Mouse (Mus musculus) hindbrain, embryonic 12.5 days (tissue): ENCODE results near the gene Tmem132e. TPM values are rescaled to one million over a fixed set of nuclear protein-coding genes. Genes with fewer than 3 reads are reported as not detected.

Experiments used
- ATAC-seq: fragments of 200-750 bp; cut with Nextera tagmentation; 2 replicates; pipeline ENCODE4 v1.8.0; 2017; ENCODE audit warnings: moderate TSS enrichment; ENCODE audit not compliant: low FRiP score
- H3K27ac ChIP-seq: fragments of 300-500 bp; sonication (generic); 2 replicates; pipeline ENCODE4 v1.5.1; 2016; ENCODE audit warnings: mild to moderate bottlenecking
- H3K27me3 ChIP-seq: fragments of 300-500 bp; sonication (generic); 2 replicates; pipeline ENCODE4 v1.6.1; 2016; ENCODE audit warnings: mild to moderate bottlenecking
- H3K36me3 ChIP-seq: fragments of 300-500 bp; sonication (generic); 2 replicates; pipeline ENCODE4 v1.6.1; 2016; ENCODE audit warnings: mild to moderate bottlenecking
- H3K4me1 ChIP-seq: fragments of 300-500 bp; sonication (generic); 2 replicates; pipeline ENCODE4 v1.6.1; 2016
- H3K4me2 ChIP-seq: fragments of 300-500 bp; sonication (generic); replicated peaks from 2 replicates; pipeline ENCODE4 v1.6.1; 2016; ENCODE audit warnings: mild to moderate bottlenecking
- H3K4me3 ChIP-seq: fragments of 300-500 bp; sonication (generic); 2 replicates; pipeline ENCODE4 v1.5.1; 2016; ENCODE audit warnings: mild to moderate bottlenecking
- H3K9ac ChIP-seq: fragments of 300-500 bp; sonication (generic); 2 replicates; pipeline ENCODE4 v1.6.1; 2016; ENCODE audit warnings: mild to moderate bottlenecking, moderate library complexity
- H3K9me3 ChIP-seq: fragments of 300-500 bp; sonication (generic); replicated peaks from 2 replicates; pipeline ENCODE4 v1.6.1; 2016; ENCODE audit warnings: mild to moderate bottlenecking
- WGBS: fragments of 180-500 bp; shearing (Covaris S2); methylation state at CpG from one replicate; pipeline ENCODE4 v1.1.7; 2016; 5-methylcytosine and 5-hydroxymethylcytosine counted together
- polyA plus RNA-seq: library from polyadenylated mRNA; unstranded; fragments of >200 nt; fragmentation: Nextera tagmentation; extraction: Ambion mirVana; gene quantifications from 2 replicates; pipeline ENCODE4 v1.2.1, GENCODE M21; 2016

Tmem132e gene
- polyA plus RNA-seq, 1 experiment from 2014 or later, result 3.0 TPM

GRCm38 (mm10) chr11:82490896-82491295 is 102.2 kb downstream of the Tmem132e start:
- Histone ChIP-seq H3K9me3 (no peaks in the 10 kb centered on the region), H3K36me3 (no peaks in the 10 kb centered on the region), H3K27me3 (no peaks in the 10 kb centered on the region), H3K4me1 (peaks cover 17% of the 10 kb centered on the region), H3K27ac (no peak overlapping the region), H3K4me3 (no peak overlapping the region), H3K9ac (no peak overlapping the region), H3K4me2 (no peak overlapping the region)
- WGBS, result 80% methylated on average over 3 of the region's 3 CpGs
- no peak for ATAC-seq

Other genes with a start within 250 kb of the Tmem132e start
- not detected in 2 replicates for gene Ccl1, start 83.2 kb upstream of the Tmem132e start, polyA plus RNA-seq